Mouse (Mus musculus) adrenal gland, postnatal 14 days (tissue): ENCODE results near the gene Gfod1. TPM values are rescaled to one million over a fixed set of nuclear protein-coding genes. Genes with fewer than 3 reads are reported as not detected.

Experiments
- DNase-seq: peaks from one replicate; pipeline ENCODE4 v3.0.0; 2021; ENCODE audit warnings: mixed read lengths
- total RNA-seq: library from RNA; stranded (reverse); gene quantifications from 2 replicates; pipeline ENCODE4 v1.2.3, GENCODE M21; 2021

Gene Gfod1
- total RNA-seq, 1 experiment from 2014 or later, result 11.0 TPM

GRCm38 (mm10) chr13:43203234-43203633 is 100.7 kb downstream of the Gfod1 start:
- DNase-seq, result peak; percentile 52

GRCm38 (mm10) chr13:43202351-43202750 is 101.6 kb downstream of the Gfod1 start:
- DNase-seq, result no peak

- peak; percentile 76 for DNase-seq
Measured at GRCm38 (mm10) chr13:43201033-43201432, 102.9 kb downstream of the Gfod1 start.

GRCm38 (mm10) chr13:43200473-43200872 is 103.5 kb downstream of the Gfod1 start:
- no peak for DNase-seq

- DNase-seq, result peak; percentile 88
Measured at GRCm38 (mm10) chr13:43199749-43200148, 104.2 kb downstream of the Gfod1 start.

- no peak for DNase-seq
Measured at GRCm38 (mm10) chr13:43199282-43199681, 104.7 kb downstream of the Gfod1 start.

GRCm38 (mm10) chr13:43197187-43197586 is 106.8 kb downstream of the Gfod1 start:
- DNase-seq, result peak; percentile 38

GRCm38 (mm10) chr13:43196000-43196399 is 108.0 kb downstream of the Gfod1 start:
- DNase-seq, result peak; percentile 37

GRCm38 (mm10) chr13:43193932-43194331 is 110.0 kb downstream of the Gfod1 start:
- DNase-seq, result no peak

- no peak for DNase-seq
Measured at GRCm38 (mm10) chr13:43193266-43193665, 110.7 kb downstream of the Gfod1 start.

GRCm38 (mm10) chr13:43191741-43192192 is 112.2 kb downstream of the Gfod1 start:
- peak; percentile 70 for DNase-seq

- DNase-seq, result no peak
Measured at GRCm38 (mm10) chr13:43191290-43191689, 112.7 kb downstream of the Gfod1 start.

GRCm38 (mm10) chr13:43187736-43188135 is 116.2 kb downstream of the Gfod1 start:
- DNase-seq, result no peak

- peak; percentile 31 for DNase-seq
Measured at GRCm38 (mm10) chr13:43183248-43184055, 120.5 kb downstream of the Gfod1 start.

GRCm38 (mm10) chr13:43182465-43183201 is 121.3 kb downstream of the Gfod1 start:
- peak; percentile 90 for DNase-seq

- no peak for DNase-seq
Measured at GRCm38 (mm10) chr13:43181104-43181503, 122.9 kb downstream of the Gfod1 start.

GRCm38 (mm10) chr13:43177317-43177716 is 126.7 kb downstream of the Gfod1 start:
- DNase-seq, result no peak

- DNase-seq, result no peak
Measured at GRCm38 (mm10) chr13:43176676-43177075, 127.3 kb downstream of the Gfod1 start.

GRCm38 (mm10) chr13:43173262-43173661 is 130.7 kb downstream of the Gfod1 start:
- DNase-seq, result peak; percentile 84

- DNase-seq, result peak; percentile 68
Measured at GRCm38 (mm10) chr13:43172036-43172713, 131.8 kb downstream of the Gfod1 start.

- peak; percentile 100 for DNase-seq
Measured at GRCm38 (mm10) chr13:43171020-43171710, 132.8 kb downstream of the Gfod1 start, which contains the start of gene Tbc1d7. Gene Tbc1d7 (minus strand): TSS chr13:43171501.

GRCm38 (mm10) chr13:43167721-43168120 is 136.3 kb downstream of the Gfod1 start:
- no peak for DNase-seq
